Mouse (Mus musculus): Measurements from ENCODE around the gene Cfap44. TPM values are rescaled to one million over a fixed set of nuclear protein-coding genes. Genes with fewer than 3 reads are reported as not detected.

The Cfap44 gene
- polyA plus RNA-seq (2015; fragmentation: Illumina TruSeq; extraction: RNeasy Lipid Tissue Mini Kit (QIAGEN cat#74804); ENCODE audit: insufficient read depth, low read depth, low replicate concordance), result not detected

GRCm38 (mm10) chr16:44394577-44395243 is at the start of gene Cfap44:
Gene Cfap44 (plus strand): TSS chr16:44394796.

GRCm38 (mm10) chr16:44347071-44347901 is 47.3 kb upstream of the Cfap44 start, which contains the start of gene Spice1:
Gene Spice1 (plus strand): TSS chr16:44347121.

Other genes starting within 250 kb of the Cfap44 start
- 2.1 TPM for gene Usf3, start 221.6 kb upstream of the Cfap44 start, polyA plus RNA-seq (2015; fragmentation: Illumina TruSeq; extraction: RNeasy Lipid Tissue Mini Kit (QIAGEN cat#74804); ENCODE audit: insufficient read depth, low read depth, low replicate concordance)
- gene Sidt1, start 61.6 kb upstream of the Cfap44 start, polyA plus RNA-seq (2015; fragmentation: Illumina TruSeq; extraction: RNeasy Lipid Tissue Mini Kit (QIAGEN cat#74804); ENCODE audit: insufficient read depth, low read depth, low replicate concordance), result not detected
- 3.7 TPM for gene Spice1, start 47.7 kb upstream of the Cfap44 start, polyA plus RNA-seq (2015; fragmentation: Illumina TruSeq; extraction: RNeasy Lipid Tissue Mini Kit (QIAGEN cat#74804); ENCODE audit: insufficient read depth, low read depth, low replicate concordance)
- 4.6 TPM for gene Boc, start 164.1 kb downstream of the Cfap44 start, polyA plus RNA-seq (2015; fragmentation: Illumina TruSeq; extraction: RNeasy Lipid Tissue Mini Kit (QIAGEN cat#74804); ENCODE audit: insufficient read depth, low read depth, low replicate concordance)